Mouse (Mus musculus) hindbrain, embryonic 11.5 days (tissue): Measurements from ENCODE around the gene Carmil1. TPM values are rescaled to one million over a fixed set of nuclear protein-coding genes. Genes with fewer than 3 reads are reported as not detected.

ENCODE experiments used
- ATAC-seq: fragments of 200-750 bp; cut with Nextera tagmentation; 2 replicates; pipeline ENCODE4 v1.8.0; 2017; ENCODE audit warnings: mild to moderate bottlenecking, moderate TSS enrichment, moderate library complexity; ENCODE audit not compliant: low FRiP score
- DNase-seq: peaks from one replicate; pipeline ENCODE4 v3.0.0-alpha.2; 2015; ENCODE audit warnings: low spot score
- H3K27ac ChIP-seq: fragments of 300-500 bp; sonication (generic); 2 replicates; pipeline ENCODE4 v1.5.1; 2014; ENCODE audit warnings: mild to moderate bottlenecking, low read depth, low read length
- H3K27me3 ChIP-seq: fragments of 300-500 bp; sonication (generic); 2 replicates; pipeline ENCODE4 v1.6.1; 2014; ENCODE audit warnings: mild to moderate bottlenecking, low read length, moderate library complexity, mixed read lengths; ENCODE audit not compliant: control insufficient read depth, insufficient read depth
- H3K36me3 ChIP-seq: fragments of 300-500 bp; sonication (generic); 2 replicates; pipeline ENCODE4 v1.6.1; 2014; ENCODE audit warnings: mild to moderate bottlenecking, low read length, moderate library complexity, mixed read lengths; ENCODE audit not compliant: control insufficient read depth, insufficient read depth
- H3K4me1 ChIP-seq: fragments of 300-500 bp; sonication (generic); replicated peaks from 2 replicates; pipeline ENCODE4 v1.6.1; 2014; ENCODE audit warnings: low read length, mixed read lengths; ENCODE audit not compliant: control insufficient read depth, insufficient read depth
- H3K4me2 ChIP-seq: fragments of 300-500 bp; sonication (generic); replicated peaks from 2 replicates; pipeline ENCODE4 v1.6.1; 2014; ENCODE audit warnings: mild to moderate bottlenecking, low read depth, low read length
- H3K4me3 ChIP-seq: fragments of 300-500 bp; sonication (generic); 2 replicates; pipeline ENCODE4 v1.5.1; 2014; ENCODE audit warnings: low read depth, low read length
- H3K9ac ChIP-seq: fragments of 300-500 bp; sonication (generic); 2 replicates; pipeline ENCODE4 v1.6.1; 2014; ENCODE audit warnings: low read depth, low read length
- H3K9me3 ChIP-seq: fragments of 300-500 bp; sonication (generic); 2 replicates; pipeline ENCODE4 v1.6.1; 2016; ENCODE audit warnings: low read length; ENCODE audit not compliant: control insufficient read depth
- WGBS: fragments of 180-500 bp; shearing (Covaris S2); extraction: QIAGEN DNeasy Blood & Tissue Kit; methylation state at CpG from one replicate; pipeline ENCODE4 v1.1.7; 2014; 5-methylcytosine and 5-hydroxymethylcytosine counted together
- polyA plus RNA-seq: library from polyadenylated mRNA; unstranded; fragments of >200 nt; fragmentation: Nextera tagmentation; extraction: Ambion mirVana; gene quantifications from 2 replicates; pipeline ENCODE4 v1.2.1, GENCODE M21; 2014

The Carmil1 gene
- polyA plus RNA-seq, 1 experiment from 2014 or later, result 18.3 TPM

- no peak for ATAC-seq
These were observed 198.9 kb downstream of the Carmil1 start for GRCm38 (mm10) chr13:24081698-24082097.

DNA sequence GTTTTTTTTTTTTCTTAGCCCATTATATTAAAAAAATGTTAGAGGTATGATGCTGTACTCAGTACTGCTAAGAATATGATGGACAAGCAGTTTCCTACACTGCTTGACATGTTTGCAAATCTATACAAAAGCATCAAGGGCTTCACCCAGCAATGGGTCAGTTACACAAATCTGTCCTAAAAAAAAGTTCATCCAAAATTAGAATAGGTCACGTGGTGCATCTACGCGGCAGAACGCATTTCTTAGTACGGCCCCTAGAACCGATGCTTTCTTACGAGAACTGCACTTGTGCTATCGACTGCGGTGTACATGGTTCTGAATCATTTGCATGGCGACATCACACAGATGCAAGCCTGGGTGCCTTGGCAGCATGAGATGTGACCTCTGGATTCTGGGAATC is 208.0 kb downstream of the Carmil1 start:
- ATAC-seq (no peak), DNase-seq (no peak)
- Histone ChIP-seq H3K27me3 (no peaks in the 10 kb centered on the region), H3K4me3 (no peak overlapping the region), H3K4me2 (no peak overlapping the region), H3K36me3 (no peaks in the 10 kb centered on the region), H3K9me3 (no peaks in the 10 kb centered on the region), H3K4me1 (no peaks in the 10 kb centered on the region), H3K27ac (no peak overlapping the region), H3K9ac (no peak overlapping the region)
- 92% methylated on average over 10 of the region's 10 CpGs for WGBS

More at GRCm38 (mm10) chr13:24081698-24082097, 198.9 kb downstream of the Carmil1 start:
- no peak overlapping the region for H3K27ac ChIP-seq
- no peaks in the 10 kb centered on the region for H3K9me3 ChIP-seq
- H3K4me3 ChIP-seq, result no peak overlapping the region
- no peaks in the 10 kb centered on the region for H3K27me3 ChIP-seq
- no peak overlapping the region for H3K4me2 ChIP-seq
- no peaks in the 10 kb centered on the region for H3K36me3 ChIP-seq
- no peaks in the 10 kb centered on the region for H3K4me1 ChIP-seq
- WGBS, result 91% methylated on average over 7 of the region's 7 CpGs
- no peak overlapping the region for H3K9ac ChIP-seq
- no peak for DNase-seq

DNA sequence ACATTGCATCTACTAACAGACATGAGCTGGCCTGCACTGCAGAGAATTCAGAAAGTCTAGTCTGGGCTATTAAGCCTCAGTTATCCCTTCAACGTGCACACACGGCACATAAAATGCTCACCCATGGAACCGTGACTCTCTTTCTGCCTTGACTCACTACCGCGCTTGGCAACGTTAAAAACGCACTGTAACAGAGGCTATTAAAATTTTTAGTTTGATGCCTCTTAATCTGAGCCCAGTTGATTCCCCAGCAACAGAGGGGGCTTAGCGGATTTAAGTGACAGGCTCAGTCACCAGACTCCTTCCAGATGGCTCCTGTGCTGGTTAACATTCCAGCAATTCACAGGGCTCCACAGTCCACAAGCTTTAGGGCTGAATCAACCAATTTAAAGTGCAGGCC is 213.0 kb downstream of the Carmil1 start:
- Histone ChIP-seq H3K9me3 (no peaks in the 10 kb centered on the region), H3K27me3 (no peaks in the 10 kb centered on the region), H3K36me3 (no peaks in the 10 kb centered on the region), H3K27ac (no peak overlapping the region), H3K4me1 (no peaks in the 10 kb centered on the region), H3K4me2 (no peak overlapping the region), H3K4me3 (no peak overlapping the region), H3K9ac (no peak overlapping the region)
- DNase-seq (no peak), ATAC-seq (no peak)
- 92% methylated on average over 8 of the region's 8 CpGs for WGBS

GRCm38 (mm10) chr13:24065536-24065935 is 215.1 kb downstream of the Carmil1 start:
- Histone ChIP-seq H3K9me3 (no peaks in the 10 kb centered on the region), H3K4me2 (no peak overlapping the region), H3K36me3 (no peaks in the 10 kb centered on the region), H3K4me1 (no peaks in the 10 kb centered on the region), H3K27ac (no peak overlapping the region), H3K9ac (no peak overlapping the region), H3K27me3 (no peaks in the 10 kb centered on the region), H3K4me3 (no peak overlapping the region)
- no peak for ATAC-seq
- WGBS, result 77% methylated on average over 1 of the region's 1 CpGs
- DNase-seq, result no peak

GRCm38 (mm10) chr13:24062770-24063169 is 217.8 kb downstream of the Carmil1 start:
- Histone ChIP-seq H3K4me1 (no peaks in the 10 kb centered on the region), H3K4me3 (no peak overlapping the region), H3K27me3 (no peaks in the 10 kb centered on the region), H3K36me3 (no peaks in the 10 kb centered on the region), H3K4me2 (no peak overlapping the region), H3K27ac (no peak overlapping the region), H3K9me3 (no peaks in the 10 kb centered on the region), H3K9ac (no peak overlapping the region)
- DNase-seq (no peak), ATAC-seq (no peak)
- 55% methylated on average over 4 of the region's 4 CpGs for WGBS

- DNase-seq, result no peak
- Histone ChIP-seq H3K4me2 (no peak overlapping the region), H3K9me3 (no peaks in the 10 kb centered on the region), H3K4me1 (no peaks in the 10 kb centered on the region), H3K4me3 (no peak overlapping the region), H3K27ac (no peak overlapping the region), H3K9ac (no peak overlapping the region), H3K27me3 (no peaks in the 10 kb centered on the region), H3K36me3 (no peaks in the 10 kb centered on the region)
- WGBS, result 72% methylated on average over 5 of the region's 5 CpGs
- ATAC-seq, result no peak
These were observed 225.3 kb downstream of the Carmil1 start for GRCm38 (mm10) chr13:24055072-24055869.

DNA sequence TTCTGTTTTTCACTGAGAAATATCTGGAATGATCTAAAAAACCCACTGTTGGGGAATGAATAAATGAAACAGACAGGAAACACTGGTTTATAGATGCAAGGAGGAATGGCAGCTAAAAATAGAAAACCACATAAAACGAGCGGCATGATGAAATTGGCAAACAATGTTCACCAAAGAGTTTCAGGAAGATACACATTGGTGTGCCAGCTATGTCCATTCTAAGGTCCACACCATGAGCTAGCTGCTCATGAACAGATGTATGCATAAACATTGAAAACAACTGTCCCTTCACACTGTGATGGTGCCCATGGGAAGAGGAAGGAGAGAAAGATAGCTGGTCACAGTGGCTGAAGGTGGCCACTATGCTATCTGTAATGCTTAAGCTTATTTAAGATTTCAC is 229.1 kb downstream of the Carmil1 start:
- no peak overlapping the region for H3K9ac ChIP-seq
- WGBS, result 87% methylated on average over 2 of the region's 2 CpGs
- H3K36me3 ChIP-seq, result no peaks in the 10 kb centered on the region
- DNase-seq (no peak), ATAC-seq (no peak)
- H3K9me3 ChIP-seq, result no peaks in the 10 kb centered on the region
- H3K4me1 ChIP-seq, result no peaks in the 10 kb centered on the region
- H3K27ac ChIP-seq, result no peak overlapping the region
- H3K4me2 ChIP-seq, result no peak overlapping the region
- H3K27me3 ChIP-seq, result no peaks in the 10 kb centered on the region
- H3K4me3 ChIP-seq, result no peak overlapping the region

GRCm38 (mm10) chr13:24050330-24050729 is 230.3 kb downstream of the Carmil1 start:
- H3K9ac ChIP-seq, result no peak overlapping the region
- 77% methylated on average over 5 of the region's 5 CpGs for WGBS
- H3K27me3 ChIP-seq, result no peaks in the 10 kb centered on the region
- DNase-seq, result no peak
- no peak for ATAC-seq
- H3K4me1 ChIP-seq, result no peaks in the 10 kb centered on the region
- H3K4me3 ChIP-seq, result no peak overlapping the region
- no peak overlapping the region for H3K27ac ChIP-seq
- H3K36me3 ChIP-seq, result no peaks in the 10 kb centered on the region
- H3K9me3 ChIP-seq, result no peaks in the 10 kb centered on the region
- H3K4me2 ChIP-seq, result no peak overlapping the region

GRCm38 (mm10) chr13:24049267-24050034 is 231.1 kb downstream of the Carmil1 start:
- no peak for ATAC-seq
- Histone ChIP-seq H3K4me1 (no peaks in the 10 kb centered on the region), H3K36me3 (no peaks in the 10 kb centered on the region), H3K9ac (no peak overlapping the region), H3K4me3 (no peak overlapping the region), H3K4me2 (no peak overlapping the region), H3K27me3 (no peaks in the 10 kb centered on the region), H3K27ac (no peak overlapping the region), H3K9me3 (no peaks in the 10 kb centered on the region)
- DNase-seq, result no peak
- WGBS, result 89% methylated on average over 9 of the region's 9 CpGs
